Mouse (Mus musculus) adrenal gland, postnatal 4 days (tissue): ENCODE results near the gene Mapt. TPM values are rescaled to one million over a fixed set of nuclear protein-coding genes. Genes with fewer than 3 reads are reported as not detected.

Source experiments
- DNase-seq, 2 experiments: peaks; one replicate each; pipeline ENCODE4 v3.0.0; 2021 to 2022; ENCODE audit warnings: low spot score in 2 of 2, mixed read lengths in 2 of 2
- microRNA-seq: library from miRNA; unstranded; fragments of <30 nt; microRNA quantifications from one replicate; pipeline ENCODE4 v1.2.0, GENCODE M21; 2021
- total RNA-seq, 2 experiments: library from RNA; stranded (reverse); gene quantifications; 2 replicates each; pipeline ENCODE4 v1.2.3; 2021

Gene Mapt
- total RNA-seq, 2 experiments from 2014 or later, result 105 to 107 TPM

- DNase-seq, result no peak
Measured at GRCm38 (mm10) chr11:104363823-104364600, 132.8 kb downstream of the Mapt start.

DNA sequence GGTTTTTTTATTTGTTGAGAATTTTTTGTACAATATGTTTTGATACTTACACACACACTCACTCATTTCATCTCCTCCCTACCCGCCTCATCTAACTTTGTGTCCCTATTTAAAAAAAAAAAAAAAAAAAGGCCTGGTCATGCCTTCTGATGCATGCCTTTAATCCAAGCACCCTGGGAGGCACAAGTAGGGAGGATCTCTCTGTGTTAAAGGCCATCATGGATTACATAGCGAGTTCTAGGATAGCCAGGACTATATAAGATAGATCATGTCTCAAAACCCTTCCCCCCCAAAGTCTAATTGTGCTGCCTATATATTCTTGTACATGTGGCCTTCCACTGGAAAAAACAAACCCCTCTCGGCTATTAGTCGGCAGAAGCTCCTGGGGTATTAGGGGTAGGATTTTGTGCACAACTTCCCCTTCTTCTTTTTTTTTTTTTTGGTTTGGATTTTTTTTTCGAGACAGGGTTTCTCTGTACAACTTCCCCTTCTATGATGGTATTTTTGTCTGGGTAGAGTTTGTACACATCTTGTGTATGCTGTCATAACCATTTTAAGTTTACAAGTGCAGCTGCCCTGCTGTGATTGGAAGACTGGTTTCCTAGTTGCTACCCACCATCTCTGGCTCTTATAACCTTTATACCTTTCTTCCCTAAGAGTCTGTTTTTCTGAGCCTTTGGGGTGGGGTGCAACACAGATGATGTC, 136.4 kb downstream of the Mapt start:
- DNase-seq, result no peak

DNA sequence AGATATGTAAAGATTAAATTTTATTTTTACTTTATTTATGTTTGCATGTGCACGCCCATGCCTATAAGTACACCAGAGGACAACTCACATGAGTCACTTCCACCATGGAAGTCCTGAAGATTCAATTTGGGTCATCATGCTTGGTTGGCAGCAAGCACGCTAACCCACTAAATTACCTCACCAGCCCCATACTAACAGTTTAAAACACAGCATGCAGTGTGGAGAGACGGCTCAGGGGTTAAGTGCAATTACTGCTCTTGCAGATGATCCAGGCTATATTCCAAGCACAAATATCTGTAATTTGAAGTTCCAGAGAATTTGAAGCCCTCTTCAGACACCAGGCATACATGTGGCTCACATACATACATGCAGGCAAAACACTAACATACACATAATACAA, 145.1 kb downstream of the Mapt start:
- DNase-seq, result no peak

DNA sequence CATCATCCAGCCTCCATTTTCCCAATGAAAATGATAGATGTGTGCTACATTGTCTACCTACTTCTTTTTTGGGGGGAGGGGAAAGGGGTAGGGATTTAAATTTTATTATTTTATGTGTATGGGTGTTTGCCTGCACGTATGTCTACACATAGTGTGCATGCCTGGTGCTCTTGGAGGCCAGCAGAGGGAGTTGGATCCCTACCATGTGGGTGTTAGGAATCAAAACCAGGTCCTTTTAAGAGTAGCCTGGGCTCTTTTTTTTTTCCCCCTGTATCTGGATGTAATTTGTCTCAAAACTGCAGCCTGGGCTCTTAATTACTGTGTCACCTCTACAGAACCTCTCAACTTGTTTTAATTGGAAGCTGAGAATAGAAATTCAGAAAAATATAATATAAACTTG, 148.4 kb downstream of the Mapt start:
- DNase-seq, result no peak

Small RNA genes within 50 kb of the gene (microRNA-seq; reads per million reads assigned to microRNA genes)
- gene Gm47310, result not detected

Other genes starting within 250 kb of the Mapt start
- under 1 TPM in 1 of 2 experiments, not detected in 1; 0.34 TPM for gene Crhr1, start 98.5 kb upstream of the Mapt start, total RNA-seq
- gene Sppl2c, start 45.1 kb upstream of the Mapt start, total RNA-seq, result not detected
- 10 to 100 TPM; 63.3 to 63.6 TPM for gene Kansl1, start 237.5 kb downstream of the Mapt start, total RNA-seq